Mouse (Mus musculus): ENCODE results near the gene Adamts14.

- no peak for TF ChIP-seq TAL1 (IDR thresholded peaks at IDR 0.05; ENCODE audit: low read length)
- no peak for TF ChIP-seq GATA1 (IDR thresholded peaks at IDR 0.05; ENCODE audit: low read length)
Observed at GRCm38 (mm10) chr10:61237391-61237785, 35.9 kb downstream of the Adamts14 start.
